Mouse (Mus musculus) kidney, postnatal 10 days (tissue): ENCODE data around the gene Arl8b.

Experiments
- DNase-seq: peaks from one replicate; pipeline ENCODE4 v3.0.0; 2021; ENCODE audit warnings: mixed read lengths

Arl8b gene

GRCm38 (mm10) chr6:108782526-108783183, at the start of gene Arl8b:
Gene Arl8b, plus strand, starts transcription at chr6:108783099.
- DNase-seq = peak; percentile 99

- peak; percentile 87 for DNase-seq
Measured at GRCm38 (mm10) chr6:108735910-108736750, 46.8 kb upstream of the Arl8b start.

GRCm38 (mm10) chr6:108738463-108739203, 44.3 kb upstream of the Arl8b start:
- no peak for DNase-seq

GRCm38 (mm10) chr6:108740579-108740978, 42.3 kb upstream of the Arl8b start:
- DNase-seq = no peak

GRCm38 (mm10) chr6:108743730-108744129, 39.2 kb upstream of the Arl8b start:
- no peak for DNase-seq

- DNase-seq = no peak
Measured at GRCm38 (mm10) chr6:108751324-108751723, 31.6 kb upstream of the Arl8b start.

GRCm38 (mm10) chr6:108752395-108752794, 30.5 kb upstream of the Arl8b start:
- DNase-seq = no peak

GRCm38 (mm10) chr6:108753536-108753935, 29.4 kb upstream of the Arl8b start:
- DNase-seq = no peak

- DNase-seq = no peak
Measured at GRCm38 (mm10) chr6:108754376-108754775, 28.5 kb upstream of the Arl8b start.

- no peak for DNase-seq
Measured at GRCm38 (mm10) chr6:108755936-108756335, 27.0 kb upstream of the Arl8b start.

- no peak for DNase-seq
Measured at GRCm38 (mm10) chr6:108758997-108759697, 23.8 kb upstream of the Arl8b start.

- DNase-seq = peak; percentile 36
Measured at GRCm38 (mm10) chr6:108759698-108760039, 23.2 kb upstream of the Arl8b start.

- no peak for DNase-seq
Measured at GRCm38 (mm10) chr6:108770880-108771279, 12.0 kb upstream of the Arl8b start.

- DNase-seq = peak; percentile 94
Measured at GRCm38 (mm10) chr6:108772913-108773312, 10.0 kb upstream of the Arl8b start.

- DNase-seq = no peak
Measured at GRCm38 (mm10) chr6:108773480-108773879, 9.4 kb upstream of the Arl8b start.

- DNase-seq = no peak
Measured at GRCm38 (mm10) chr6:108776274-108776673, 6.6 kb upstream of the Arl8b start.

- DNase-seq = no peak
Measured at GRCm38 (mm10) chr6:108777560-108778287, 5.2 kb upstream of the Arl8b start.

- no peak for DNase-seq
Measured at GRCm38 (mm10) chr6:108778399-108778798, 4.5 kb upstream of the Arl8b start.

GRCm38 (mm10) chr6:108781865-108782264, 1.0 kb upstream of the Arl8b start:
- no peak for DNase-seq

GRCm38 (mm10) chr6:108783184-108783881, 434 bp downstream of the Arl8b start:
- DNase-seq = peak; percentile 55

GRCm38 (mm10) chr6:108784056-108784455, 1.2 kb downstream of the Arl8b start:
- peak; percentile 13 for DNase-seq

GRCm38 (mm10) chr6:108784796-108785195, 1.9 kb downstream of the Arl8b start:
- peak; percentile 28 for DNase-seq
